Mouse (Mus musculus): ENCODE results near the gene Bckdhb. TPM values are rescaled to one million over a fixed set of nuclear protein-coding genes. Genes with fewer than 3 reads are reported as not detected.

Bckdhb gene
- polyA plus RNA-seq (2017; shearing (Covaris generic)) = 10 to 100 TPM; 12.6 to 12.8 TPM

DNA sequence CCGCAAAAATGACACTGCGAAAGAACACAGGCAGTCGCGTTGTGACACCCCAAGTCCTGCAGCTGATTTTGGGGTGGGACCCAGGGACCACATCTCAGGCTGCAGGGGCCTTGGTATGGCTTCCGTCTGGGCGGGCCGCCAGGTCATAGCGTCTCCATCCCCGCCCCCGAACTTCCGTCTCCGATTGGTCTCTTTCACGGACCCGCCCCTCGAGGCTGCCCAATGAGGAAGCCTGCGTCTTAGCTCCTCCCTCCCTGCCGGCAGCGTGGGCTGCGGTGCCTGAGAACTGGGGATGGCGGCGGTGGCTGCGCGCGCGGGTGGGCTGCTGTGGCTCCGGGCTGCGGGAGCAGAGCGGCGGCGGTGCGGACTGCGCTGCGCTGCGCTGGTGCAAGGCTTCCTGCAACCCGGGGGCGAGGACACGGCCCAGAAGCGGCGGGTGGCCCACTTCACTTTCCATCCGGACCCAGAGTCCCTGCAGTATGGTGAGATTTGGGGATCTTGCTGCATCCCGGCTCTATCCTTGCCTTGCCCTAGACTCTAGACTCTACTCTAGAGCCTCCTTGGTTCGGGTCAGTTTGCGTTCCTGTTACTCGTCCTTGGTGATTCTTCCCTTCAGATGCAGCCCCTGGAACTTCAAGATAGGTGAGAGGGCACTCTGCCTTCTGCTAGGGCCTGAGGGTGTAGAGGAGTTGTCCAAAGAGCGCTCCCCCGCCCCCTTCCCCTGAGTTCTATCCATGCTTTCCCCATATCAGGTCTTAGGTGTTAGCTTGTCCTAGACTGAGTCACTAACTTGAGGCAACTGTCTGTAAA lies at the start of gene Bckdhb:
Gene Bckdhb (plus strand): TSS at position 268 of the 810 bp plus-strand sequence.

Other genes starting within 250 kb of the Bckdhb start
- gene Elovl4, start 118.9 kb upstream of the Bckdhb start, polyA plus RNA-seq (2017; shearing (Covaris generic)) = under 1 TPM; 0.23 to 0.31 TPM
- gene Ttk, start 90.5 kb upstream of the Bckdhb start, polyA plus RNA-seq (2017; shearing (Covaris generic)) = 1 to 10 TPM in 1 of 2 experiments, under 1 TPM in 1; 0.48 to 4.5 TPM